Mouse (Mus musculus): ENCODE measurements around the gene Trpm4.

The Trpm4 gene

DNA sequence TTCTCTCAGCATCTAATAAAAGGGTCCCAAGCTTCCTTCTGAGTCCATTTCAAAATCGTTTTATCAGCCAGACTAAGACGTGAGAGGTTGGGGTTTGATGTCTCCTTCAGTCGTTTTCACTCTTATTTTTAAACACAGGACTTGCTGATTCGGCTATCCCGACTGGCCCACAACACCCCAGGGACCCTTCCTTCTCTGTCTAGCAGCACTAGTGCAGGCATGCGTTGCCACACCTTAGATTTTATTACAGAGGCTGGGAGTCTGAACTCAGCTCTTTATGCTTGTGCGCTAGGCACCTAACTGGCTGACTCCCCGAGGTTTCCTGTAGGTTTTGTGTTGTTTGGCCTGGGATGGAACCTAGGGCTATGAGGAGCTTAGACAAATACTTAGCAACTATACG lies 20.1 kb downstream of the Trpm4 start:
- no peak for DNase-seq (ENCODE audit: extremely low spot score, low spot score)

GRCm38 (mm10) chr7:45312686-45313453 lies 20.7 kb downstream of the Trpm4 start:
- no peak for DNase-seq (ENCODE audit: extremely low spot score, low spot score)

DNA sequence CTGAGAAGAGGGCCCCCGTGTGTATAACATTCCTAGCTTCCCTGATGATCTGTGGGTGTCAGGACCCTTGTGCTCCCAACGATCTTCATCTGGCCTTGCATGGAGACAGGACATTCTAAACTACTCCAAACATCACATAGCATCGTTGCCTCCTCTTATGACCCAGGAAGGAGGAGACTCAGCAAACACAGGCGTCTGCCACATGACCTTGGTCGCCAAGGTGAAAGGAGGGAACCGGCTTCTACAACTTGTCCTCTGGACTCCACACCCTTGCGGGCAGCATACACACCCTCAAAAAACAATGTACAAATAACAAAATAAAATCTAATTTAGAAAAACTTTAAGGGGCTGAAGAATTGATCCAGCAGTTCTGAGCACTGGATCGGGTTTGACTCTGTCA lies 21.6 kb downstream of the Trpm4 start:
- DNase-seq (ENCODE audit: extremely low spot score, low spot score) = no peak

GRCm38 (mm10) chr7:45309455-45309854 lies 24.1 kb downstream of the Trpm4 start:
- peak; percentile 56 for DNase-seq (ENCODE audit: extremely low spot score, low spot score)

- DNase-seq (ENCODE audit: extremely low spot score, low spot score) = no peak
Observed at GRCm38 (mm10) chr7:45308551-45309240, 24.9 kb downstream of the Trpm4 start.

DNA sequence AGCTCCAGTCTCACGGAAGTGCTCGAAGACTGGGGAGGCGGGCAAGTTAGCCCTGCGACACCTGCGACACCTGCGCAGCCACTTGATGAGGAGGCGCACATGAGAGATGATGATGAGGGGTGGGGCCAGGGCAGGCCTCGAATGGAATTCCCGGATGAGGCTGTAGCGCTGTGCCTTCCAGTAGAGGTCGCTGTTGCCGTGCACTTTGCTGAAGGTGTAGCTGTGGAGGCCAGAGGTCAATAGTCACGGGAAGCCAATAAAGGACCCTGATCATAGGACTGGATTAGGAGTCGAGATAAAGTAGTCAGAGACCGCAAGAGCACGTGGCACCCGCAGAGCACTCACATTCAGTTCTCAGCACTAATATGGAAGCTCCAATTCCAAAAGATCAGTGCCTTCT lies 28.3 kb downstream of the Trpm4 start:
- peak; percentile 82 for DNase-seq (ENCODE audit: extremely low spot score, low spot score)

DNA sequence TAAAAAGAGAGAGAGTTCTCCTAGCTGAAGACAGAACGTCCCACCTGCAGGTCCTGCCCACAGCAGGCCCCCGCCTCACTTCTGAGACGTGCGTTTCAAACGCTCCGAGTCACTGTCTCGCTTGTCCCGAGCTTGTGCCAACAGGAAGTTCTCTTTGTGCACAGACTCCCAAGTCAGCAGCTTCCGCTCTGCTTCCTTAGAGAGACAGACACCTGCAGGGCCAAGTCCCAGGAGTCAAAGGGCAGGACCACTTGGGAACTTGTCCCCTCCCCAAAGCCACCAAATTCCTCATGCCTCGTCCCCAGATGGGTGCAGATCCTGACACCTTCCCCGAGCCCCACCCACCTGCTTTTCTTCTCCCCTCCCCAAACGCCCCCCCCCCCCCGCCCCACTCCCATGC lies 28.7 kb downstream of the Trpm4 start:
- DNase-seq (ENCODE audit: extremely low spot score, low spot score) = peak; percentile 15

GRCm38 (mm10) chr7:45302626-45303025 lies 31.0 kb downstream of the Trpm4 start:
- no peak for DNase-seq (ENCODE audit: extremely low spot score, low spot score)

DNA sequence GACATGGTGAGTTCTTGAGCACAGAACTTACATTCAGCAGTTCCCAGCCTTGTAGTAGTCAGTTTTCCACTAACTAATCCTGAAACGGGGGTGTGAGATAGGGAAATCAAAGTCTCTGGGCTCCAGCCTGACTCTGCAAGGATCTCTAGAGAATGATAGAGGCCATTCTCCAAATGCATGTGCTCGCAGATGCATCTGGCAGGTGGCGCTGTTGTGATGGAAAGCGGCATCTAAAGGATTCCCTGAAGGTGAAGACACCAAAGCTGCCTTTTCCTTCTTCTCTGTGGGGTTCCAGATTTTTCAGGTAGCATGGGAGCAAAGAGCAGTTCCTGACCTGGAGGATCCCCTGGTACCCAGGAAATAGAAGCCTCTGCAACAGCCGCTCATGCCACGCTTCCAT lies 33.3 kb downstream of the Trpm4 start:
- peak; percentile 50 for DNase-seq (ENCODE audit: extremely low spot score, low spot score)

GRCm38 (mm10) chr7:45299752-45300151 lies 33.8 kb downstream of the Trpm4 start:
- DNase-seq (ENCODE audit: extremely low spot score, low spot score) = peak; percentile 49

- DNase-seq (ENCODE audit: extremely low spot score, low spot score) = no peak
Observed at GRCm38 (mm10) chr7:45297563-45297962, 36.0 kb downstream of the Trpm4 start.

DNA sequence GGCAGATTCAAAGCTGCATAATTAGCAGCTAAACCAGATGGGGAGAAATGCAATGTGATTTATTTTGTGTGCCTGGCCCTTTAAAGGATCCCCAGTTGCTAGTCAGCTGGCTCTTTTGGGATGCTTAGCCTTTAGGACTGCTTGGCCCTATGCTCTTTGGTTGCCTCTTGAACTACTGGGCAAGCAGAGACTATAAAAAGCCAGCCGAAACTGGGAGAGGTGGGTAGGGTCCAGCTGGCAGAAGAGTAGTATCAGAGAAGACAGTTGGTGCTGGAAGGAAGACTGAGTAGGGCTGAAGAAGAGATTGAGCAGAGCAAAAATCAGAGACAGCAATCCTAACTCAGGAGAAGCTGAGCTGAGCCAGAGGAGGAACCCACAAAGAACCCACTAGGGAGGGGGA lies 37.0 kb downstream of the Trpm4 start:
- no peak for DNase-seq (ENCODE audit: extremely low spot score, low spot score)

- DNase-seq (ENCODE audit: extremely low spot score, low spot score) = no peak
Observed at GRCm38 (mm10) chr7:45286486-45286885, 47.1 kb downstream of the Trpm4 start.

DNA sequence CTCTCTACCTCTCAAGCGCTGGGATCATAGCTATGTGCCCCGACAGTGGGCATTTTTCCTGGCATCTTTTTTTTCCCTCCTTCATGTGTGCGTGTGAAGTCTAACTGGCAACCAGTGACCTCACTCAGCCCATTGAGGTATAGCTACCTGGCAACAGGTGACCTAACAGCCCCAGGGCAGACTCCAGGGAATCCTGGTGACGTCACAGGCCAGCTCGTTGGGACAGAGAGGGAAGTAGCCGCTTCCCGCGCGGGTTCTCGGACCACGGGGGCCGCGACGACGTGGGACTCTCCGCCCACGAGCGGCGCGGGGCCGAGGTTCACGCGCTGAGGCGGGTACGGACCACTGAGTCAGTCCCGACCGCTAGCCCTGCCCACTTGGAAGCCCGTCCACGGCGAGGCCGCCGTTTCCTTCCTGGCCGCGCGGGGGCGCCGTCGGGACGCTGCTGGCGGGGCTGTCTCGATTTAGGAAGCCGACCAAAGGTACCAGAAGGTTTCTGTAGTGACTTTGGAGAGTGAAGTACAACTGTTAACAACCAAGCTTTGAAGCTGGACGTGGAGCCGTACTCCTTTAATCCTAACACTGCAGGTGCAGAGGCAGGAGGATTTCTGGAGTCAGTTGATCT lies 56.3 kb downstream of the Trpm4 start, which contains the start of gene Slc6a21:
TSS of gene Slc6a21 (plus strand) at position 378 of the 625 bp plus-strand sequence.
- DNase-seq (ENCODE audit: extremely low spot score, low spot score) = peak; percentile 81

DNA sequence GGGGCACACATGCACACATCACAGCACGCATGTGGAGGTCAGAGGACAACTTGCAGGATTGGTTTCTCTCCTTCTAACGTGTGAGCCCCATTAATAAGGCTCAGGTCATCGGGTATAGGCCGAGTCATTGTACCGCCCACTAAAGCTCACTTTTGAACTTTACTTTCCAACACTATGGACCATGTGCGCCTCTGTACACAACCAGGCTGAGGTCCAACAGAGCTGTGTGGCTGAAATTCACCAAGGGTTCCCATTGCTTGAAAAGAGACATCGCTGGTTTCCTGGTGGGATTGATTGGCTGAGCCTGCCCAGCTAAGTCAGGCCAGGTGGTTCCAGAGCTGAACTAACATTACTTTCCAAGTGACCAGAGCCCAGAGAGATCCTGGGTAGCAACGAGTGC lies 59.9 kb downstream of the Trpm4 start:
- no peak for DNase-seq (ENCODE audit: extremely low spot score, low spot score)

GRCm38 (mm10) chr7:45272786-45273412 lies 60.7 kb downstream of the Trpm4 start:
- DNase-seq (ENCODE audit: extremely low spot score, low spot score) = no peak

GRCm38 (mm10) chr7:45265518-45265917 lies 68.1 kb downstream of the Trpm4 start:
- no peak for DNase-seq (ENCODE audit: extremely low spot score, low spot score)

DNA sequence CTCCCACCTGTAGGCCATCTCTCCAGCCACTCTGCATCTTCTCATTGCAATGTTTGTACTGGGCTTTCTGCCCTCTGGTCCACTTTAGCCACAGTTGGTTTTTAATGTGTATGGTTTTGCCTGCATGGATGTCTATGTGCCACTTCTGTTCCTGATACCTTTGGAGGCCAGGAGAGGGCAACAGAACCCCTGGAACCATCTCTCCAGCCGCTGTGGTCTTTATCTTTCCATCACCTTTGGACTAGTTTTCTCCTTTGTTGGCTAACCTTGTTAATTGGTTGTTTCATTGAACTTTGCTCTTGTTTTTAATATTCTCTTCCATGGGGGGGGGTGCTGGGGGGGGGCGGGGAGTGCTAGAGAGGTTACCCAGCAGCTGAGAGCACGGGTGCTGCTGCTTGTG lies 69.2 kb downstream of the Trpm4 start:
- DNase-seq (ENCODE audit: extremely low spot score, low spot score) = no peak

DNA sequence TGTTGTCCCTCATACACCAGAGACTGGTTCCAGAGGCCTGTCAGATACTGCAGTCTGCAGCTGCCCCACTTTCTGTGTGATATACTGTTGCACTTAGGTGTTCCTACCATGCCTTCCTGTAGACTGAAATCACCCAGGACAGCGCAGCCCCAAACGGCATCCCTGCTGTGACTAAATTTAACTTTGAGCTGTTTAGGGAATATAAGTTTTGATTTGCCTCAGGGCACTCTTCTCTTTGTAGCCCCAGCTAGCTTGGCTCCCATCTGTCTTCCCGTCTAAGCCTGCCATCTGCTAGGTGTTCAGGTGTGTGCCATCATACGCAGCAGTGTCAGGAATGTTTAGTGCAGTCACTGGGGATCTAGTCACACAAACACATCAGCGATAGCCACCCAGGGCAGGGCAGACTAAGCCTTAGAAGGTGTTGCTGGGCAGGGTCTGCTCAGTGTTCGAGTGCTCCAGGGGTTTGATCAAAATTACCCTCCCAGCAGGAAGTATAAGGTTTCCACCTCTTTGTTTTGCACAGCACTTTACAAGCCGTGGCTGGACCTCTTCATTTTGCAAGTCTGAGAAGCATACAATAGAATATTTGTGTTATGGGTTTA lies 70.5 kb downstream of the Trpm4 start:
- DNase-seq (ENCODE audit: extremely low spot score, low spot score) = no peak

DNA sequence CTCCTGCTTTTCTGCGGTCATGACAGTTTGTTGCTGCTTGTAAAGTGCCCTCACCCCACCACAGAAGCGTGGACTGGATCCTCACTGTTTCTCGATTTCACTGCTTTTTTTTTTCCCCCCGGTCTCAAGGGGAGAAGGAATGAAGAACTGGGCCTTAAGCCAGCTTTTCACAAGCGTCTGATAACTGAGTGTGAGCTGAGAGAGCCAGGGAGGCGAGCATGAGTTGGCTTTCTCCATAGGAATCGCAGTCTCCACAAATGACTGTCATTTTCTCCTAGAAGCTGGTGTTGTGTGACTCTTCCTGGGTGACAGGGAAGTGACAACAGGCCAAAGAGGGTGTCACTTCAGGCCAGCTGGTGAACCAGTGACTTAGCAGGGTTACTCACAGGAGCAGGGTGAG lies 71.3 kb downstream of the Trpm4 start:
- DNase-seq (ENCODE audit: extremely low spot score, low spot score) = no peak

- DNase-seq (ENCODE audit: extremely low spot score, low spot score) = no peak
Observed at GRCm38 (mm10) chr7:45259281-45259680, 74.3 kb downstream of the Trpm4 start.
